Mouse (Mus musculus): ENCODE results near the gene Smok2a.
"Not testable (repeated sequence)": the region's sequence is repeated elsewhere in the genome, so short reads cannot be mapped to it uniquely, and the experiment has no call there.

The Smok2a gene

DNA sequence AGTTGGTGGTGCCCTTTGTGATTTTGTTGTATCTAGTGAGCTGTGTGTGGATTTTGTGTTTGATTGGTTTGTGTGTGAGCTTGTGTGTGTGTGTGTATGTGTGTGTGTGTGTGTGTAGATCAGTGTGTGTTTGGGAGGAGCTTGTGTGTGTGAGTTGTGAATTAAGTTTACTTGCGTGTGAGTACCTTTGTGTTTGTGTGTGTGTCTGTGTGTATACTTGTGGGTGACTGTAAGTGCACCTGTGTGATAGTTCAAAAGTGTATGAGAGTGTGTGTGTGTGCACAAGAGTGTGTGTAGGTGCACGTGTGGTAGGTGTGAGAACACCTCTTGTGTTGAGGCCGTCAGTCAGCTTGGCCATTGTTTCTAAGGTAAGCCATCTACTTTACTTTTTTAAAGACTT, at the start of gene Smok2a:
Smok2a (plus strand) TSS at position 301 of the 400 bp plus-strand sequence.
- no peak for DNase-seq (ENCODE audit: low spot score in 2 of 2)

DNA sequence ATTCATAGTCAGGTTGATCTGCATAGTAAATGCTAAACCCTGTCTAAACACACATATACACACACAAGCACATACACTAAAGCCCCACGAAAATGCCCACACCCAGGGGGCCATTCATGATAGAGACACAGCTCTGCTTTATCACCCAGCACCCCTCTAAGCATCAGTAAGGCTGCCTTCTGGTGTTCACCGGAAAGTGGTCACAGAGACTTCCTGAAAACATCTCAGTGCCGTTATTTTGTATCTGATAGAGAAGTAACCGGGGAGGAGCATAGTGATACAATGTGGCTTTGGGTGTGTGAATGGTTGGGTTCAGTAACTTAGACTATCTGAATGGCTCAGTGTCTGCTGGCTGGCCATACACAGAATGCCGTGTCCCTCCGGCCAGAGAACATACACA, 47.4 kb upstream of the Smok2a start:
- not testable (repeated sequence) for DNase-seq (ENCODE audit: low spot score in 2 of 2)

DNA sequence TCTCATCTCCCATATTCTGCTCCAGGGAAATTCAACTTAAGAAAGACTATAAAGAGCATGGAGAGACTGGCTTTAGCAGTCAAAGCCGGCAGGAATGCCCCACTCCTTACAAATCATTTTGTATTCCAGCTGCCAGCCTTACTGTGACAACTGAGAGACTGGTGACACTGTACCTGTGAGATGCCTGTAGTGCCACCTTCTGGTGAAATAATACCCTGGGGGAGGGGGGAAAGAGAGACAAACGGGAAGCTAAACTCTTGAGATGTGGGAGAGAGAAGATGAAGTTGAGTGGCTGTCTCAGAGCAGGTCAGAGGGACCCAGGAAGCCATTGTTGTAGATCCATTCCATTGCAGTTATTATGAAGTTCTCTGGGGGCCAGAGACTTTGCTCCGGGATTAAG, 47.0 kb upstream of the Smok2a start:
- not testable (repeated sequence) for DNase-seq (ENCODE audit: low spot score in 2 of 2)

DNA sequence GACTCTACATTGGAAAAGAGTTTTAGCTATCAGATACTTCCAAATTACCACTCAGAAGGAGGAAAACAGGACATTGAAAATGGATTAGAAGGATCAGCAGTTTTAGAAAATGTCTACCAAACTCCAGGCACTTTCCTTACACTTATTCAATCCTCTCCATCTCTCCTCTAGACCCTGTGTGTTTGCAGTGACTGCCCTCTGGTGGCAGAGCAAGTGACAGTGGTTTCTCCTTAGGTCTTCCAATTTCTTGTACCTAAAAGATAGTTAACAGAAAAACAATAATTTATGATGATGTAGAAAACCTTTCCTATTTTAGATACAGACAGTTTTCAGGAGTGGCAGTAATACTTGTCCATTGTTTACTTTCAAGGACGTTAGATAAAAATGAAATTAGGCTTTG, 45.4 kb upstream of the Smok2a start:
- DNase-seq (ENCODE audit: low spot score in 2 of 2) = not testable (repeated sequence)

DNA sequence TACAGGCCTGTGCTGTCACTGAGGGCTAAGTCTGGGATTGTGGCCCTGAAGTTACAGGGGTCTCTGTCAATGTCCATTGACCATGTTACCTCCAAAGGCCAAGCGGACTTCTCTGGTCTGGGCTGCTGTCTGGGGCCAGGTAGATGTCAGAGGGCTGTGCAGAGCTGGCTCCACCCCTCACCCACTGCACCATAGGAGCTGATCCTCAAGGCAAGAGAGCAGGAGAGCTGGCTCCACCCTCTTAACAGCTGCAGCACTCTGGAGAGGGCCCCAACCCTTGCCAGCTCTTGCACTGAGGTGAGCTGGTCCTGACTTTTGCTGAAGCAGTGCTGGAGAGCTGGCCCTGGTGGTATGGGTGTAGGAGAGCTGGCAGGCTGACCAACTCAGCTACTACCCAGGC, 43.2 kb upstream of the Smok2a start:
- not testable (repeated sequence) for DNase-seq (ENCODE audit: low spot score in 2 of 2)

DNA sequence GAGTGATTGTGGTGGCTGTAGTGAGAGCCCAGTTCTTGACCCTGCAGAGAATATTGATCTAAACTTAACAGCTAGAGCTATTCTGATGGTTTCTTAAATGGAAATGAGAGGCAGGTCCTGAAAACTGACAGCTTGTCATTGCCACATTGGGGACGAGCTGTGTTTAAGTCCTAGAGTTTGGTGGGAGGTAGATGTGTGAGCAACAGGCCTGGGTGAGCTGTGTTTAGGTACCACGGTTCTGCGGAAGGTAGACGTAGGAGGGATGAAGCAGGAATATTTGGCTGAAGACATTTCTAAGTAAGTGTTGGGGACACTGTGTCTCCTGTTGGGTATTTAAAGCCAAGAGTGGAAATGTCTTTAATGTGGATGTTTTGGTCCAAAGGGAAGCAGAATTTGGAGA, 42.0 kb upstream of the Smok2a start:
- not testable (repeated sequence) for DNase-seq (ENCODE audit: low spot score in 2 of 2)

DNA sequence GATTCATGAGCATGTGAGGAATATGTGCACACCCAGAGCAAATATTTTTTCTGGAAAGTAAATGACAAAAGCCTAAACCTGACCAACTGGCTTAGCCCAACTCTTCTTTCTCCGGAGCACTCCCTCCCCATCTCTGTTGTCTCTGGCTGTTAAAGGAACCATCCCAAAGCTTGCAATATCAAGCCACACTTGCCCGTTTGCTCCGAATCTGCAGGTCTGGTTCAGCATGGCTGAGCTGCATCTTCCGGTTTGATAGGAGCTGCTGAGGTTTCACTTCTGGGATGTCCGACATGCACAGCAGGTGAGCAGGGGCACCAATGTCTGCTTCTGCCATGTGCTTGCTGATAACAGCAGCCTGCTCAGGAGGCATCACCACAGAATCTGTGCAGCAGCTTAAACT, 40.5 kb upstream of the Smok2a start:
- not testable (repeated sequence) for DNase-seq (ENCODE audit: low spot score in 2 of 2)

DNA sequence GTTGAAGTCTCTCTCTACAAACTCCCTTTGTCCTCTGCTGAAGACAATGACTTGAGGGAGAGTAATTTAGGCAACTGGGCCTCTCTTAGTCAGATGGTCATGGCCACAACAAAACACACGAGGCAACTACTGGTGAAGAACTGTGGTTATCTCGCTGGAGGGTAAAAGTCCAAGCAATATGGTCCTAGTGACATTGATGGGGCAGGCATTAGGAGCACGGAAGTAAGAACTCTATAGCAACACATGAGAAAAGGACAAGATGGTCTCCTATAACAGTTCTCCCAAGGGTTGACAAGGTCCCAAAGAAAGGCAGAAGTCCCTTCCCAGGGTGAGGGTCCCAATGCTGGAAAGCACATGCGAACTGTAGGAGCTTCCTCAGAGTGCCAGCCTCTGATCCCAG, 38.3 kb upstream of the Smok2a start:
- not testable (repeated sequence) for DNase-seq (ENCODE audit: low spot score in 2 of 2)

DNA sequence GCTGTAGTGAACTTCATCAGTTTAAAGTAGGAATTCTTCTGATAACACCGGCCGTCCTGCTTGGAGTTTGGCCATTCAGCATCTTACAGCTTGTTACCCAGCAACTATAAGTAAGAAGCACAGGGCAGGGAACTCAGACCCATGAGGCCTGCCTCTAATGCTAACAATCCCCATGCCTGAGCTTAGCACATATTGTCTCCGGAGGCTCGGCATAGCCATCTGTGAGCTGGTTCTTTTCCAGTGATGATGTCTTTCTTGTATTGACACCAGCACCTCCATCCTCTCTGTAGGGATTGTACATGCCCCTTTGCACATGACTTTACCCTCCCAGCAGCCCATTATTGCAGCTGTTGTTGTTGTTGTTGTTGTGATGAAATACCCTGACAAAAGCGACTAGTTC, 36.5 kb upstream of the Smok2a start:
- DNase-seq (ENCODE audit: low spot score in 2 of 2) = not testable (repeated sequence)

DNA sequence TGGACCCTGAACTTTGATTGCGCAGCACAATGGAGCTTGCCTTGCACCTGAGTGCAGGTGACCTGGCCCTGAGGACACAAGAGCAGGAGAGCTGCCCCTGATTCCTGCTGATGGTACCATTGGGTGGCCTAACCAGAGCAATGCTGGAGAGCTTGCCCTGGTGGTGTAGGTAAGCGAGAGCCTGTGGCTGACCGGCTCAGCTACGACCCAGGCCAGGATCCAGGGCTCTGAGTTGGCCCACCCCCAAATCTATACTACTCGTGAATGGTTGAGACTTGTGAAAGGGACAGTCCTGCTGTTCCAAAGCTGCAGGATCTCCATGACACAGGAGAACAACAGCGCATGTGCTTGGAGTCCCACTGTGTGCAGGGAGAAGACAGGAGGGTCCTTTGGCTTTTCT, 34.4 kb upstream of the Smok2a start:
- not testable (repeated sequence) for DNase-seq (ENCODE audit: low spot score in 2 of 2)

DNA sequence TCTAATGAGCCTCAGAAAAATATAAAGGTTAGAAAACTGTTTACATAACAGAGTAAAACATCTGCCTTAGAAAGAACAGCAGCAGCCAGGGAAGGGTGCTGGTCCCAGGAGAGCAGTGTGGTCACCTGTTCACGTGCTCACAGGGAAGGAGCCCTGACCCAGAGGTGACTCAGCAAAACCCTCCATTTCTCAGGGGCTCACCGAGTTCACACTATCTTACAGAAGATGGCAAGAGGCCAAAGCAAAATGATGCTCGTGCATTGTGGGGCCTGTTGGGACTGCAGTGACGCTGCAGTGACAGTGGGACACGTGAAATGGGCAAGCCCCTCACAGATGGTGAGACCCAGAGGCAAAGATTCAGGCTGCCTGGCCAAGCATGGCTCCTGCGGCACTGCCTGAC, 33.4 kb upstream of the Smok2a start:
- DNase-seq (ENCODE audit: low spot score in 2 of 2) = not testable (repeated sequence)

DNA sequence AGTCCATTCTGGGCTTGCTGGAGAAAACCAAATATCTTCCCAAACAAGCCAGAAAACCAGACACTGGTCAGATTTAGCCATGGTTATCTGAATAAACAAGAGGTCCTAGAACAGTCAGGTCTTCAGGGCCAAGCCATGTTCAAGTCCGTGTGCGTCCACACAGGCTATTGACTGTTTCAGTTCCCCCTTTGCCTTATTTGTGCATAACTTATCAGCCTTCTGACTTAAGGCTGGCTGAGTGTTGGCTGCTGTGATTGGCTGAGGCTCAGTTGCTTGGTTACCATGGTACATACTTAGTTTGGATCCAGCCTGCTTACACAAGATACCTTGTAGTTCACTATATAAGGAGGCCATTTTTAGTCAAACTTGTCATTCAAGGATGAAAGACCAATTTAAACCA, 32.1 kb upstream of the Smok2a start:
- DNase-seq (ENCODE audit: low spot score in 2 of 2) = not testable (repeated sequence)

DNA sequence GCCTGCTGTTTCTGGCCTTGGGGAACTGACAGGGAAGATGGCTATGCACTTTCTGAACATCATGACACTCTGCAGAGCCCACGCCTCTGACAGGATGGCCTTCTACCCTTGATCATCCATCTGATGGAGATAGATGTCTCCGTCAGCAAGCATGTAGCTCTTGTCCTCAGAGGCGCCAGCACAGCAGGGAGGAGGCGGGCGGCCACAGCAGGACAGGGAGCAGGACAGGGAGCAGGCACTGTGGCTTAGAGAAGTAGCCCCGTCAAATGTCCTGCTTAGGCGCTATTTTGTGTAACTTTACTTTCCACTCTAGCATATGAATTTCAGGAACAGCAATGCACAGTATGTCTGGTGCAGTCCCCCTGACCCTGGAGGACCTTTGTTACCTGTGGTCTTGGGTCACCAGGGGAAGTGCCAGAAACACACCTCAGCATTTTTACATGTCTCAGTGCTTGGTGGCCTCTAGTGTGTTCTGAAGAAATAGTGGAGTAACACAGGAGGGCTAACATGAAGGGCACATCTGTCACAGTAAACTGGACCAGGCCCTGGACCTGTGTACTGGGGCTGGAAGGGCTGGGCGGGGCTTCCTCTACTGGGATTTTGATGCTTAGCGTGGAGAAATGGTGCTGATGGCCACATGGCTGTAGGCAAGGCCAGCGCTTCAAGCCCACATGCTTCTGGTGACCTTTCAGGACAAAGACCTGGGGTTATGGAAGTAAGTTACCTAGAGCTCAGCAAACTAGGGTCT, 30.0 kb upstream of the Smok2a start:
- not testable (repeated sequence) for DNase-seq (ENCODE audit: low spot score in 2 of 2)

DNA sequence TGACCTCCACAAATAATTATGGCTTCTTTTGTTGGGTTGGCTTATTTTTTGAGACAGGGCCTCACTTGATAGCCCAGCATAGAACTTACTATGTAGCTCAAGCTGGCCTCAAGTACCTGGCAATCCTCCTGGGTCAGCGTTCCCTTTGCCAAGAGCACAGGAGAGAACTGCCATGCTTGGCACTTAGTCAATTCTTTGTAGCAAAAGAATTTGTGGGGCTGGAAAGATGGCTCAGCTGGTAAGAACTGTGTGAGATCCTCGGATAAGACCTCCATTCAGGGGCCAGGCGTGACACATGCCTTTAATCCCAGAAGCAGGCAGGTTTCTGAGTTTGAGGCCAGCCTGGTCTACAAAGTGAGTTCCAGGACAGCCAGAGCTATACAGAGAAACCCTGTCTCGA, 24.5 kb upstream of the Smok2a start:
- DNase-seq (ENCODE audit: low spot score in 2 of 2) = not testable (repeated sequence)

DNA sequence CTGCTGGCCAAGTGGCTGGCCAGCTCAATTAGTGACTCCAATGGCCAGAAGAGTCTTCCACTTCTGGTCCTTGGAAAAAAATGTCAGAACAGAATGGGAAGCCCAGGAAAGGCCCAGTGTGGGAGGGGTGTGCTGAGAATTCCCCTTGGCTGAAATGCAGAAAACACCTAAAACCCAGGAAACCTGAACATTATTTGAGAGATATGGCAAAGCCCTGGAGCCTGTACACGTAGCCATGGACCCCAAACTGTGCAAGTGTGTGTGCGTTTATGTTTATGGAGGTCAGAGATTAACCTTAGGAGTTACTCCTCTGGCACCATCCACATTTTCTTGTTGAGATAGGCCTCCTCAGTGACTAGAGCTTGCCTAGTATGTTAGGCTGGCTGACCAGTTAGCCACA, 22.2 kb upstream of the Smok2a start:
- not testable (repeated sequence) for DNase-seq (ENCODE audit: low spot score in 2 of 2)

DNA sequence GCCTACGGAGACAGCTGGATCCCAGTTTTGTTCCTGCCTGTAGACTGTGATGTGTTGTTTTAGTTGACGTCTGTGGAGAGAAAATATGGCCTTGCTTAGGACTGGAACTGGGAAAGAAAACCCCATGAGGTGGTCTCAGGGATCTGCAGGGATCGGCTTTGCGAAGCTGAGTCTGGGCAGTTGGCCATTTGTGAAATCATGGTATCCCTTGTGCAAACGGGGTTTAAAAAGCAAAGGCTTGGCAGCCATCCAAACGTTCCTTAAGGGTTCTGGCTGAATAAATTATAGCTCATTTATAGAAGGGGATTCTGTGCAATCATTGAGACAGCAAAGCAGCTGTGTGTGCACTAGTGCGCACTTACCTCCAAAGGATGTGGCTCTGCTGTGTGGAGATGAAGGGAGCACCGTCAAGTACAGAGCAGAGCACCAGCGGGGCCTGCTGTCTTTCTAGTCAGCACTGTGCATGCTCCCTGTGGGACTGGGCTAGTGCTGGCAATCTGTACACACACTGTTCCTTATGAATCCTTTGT, 21.0 kb upstream of the Smok2a start:
- not testable (repeated sequence) for DNase-seq (ENCODE audit: low spot score in 2 of 2)

DNA sequence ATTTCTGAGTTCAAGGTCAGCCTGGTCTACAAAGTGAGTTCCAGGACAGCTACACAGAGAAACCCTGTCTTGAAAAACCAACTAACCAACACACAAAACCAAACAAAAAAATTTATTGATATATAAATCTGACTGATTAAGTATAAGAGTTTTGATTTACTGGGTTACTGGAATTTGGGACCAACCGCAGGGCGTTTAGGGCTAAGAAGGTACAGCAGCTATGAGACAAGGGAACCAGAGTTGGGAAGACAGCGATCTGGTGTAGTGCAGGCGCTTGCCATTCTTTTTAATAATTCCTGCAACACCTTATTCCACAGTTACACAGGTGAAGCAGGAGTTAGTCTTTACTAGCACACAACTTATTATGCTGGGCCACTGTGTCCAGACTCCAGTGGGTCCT, 19.4 kb upstream of the Smok2a start:
- not testable (repeated sequence) for DNase-seq (ENCODE audit: low spot score in 2 of 2)

DNA sequence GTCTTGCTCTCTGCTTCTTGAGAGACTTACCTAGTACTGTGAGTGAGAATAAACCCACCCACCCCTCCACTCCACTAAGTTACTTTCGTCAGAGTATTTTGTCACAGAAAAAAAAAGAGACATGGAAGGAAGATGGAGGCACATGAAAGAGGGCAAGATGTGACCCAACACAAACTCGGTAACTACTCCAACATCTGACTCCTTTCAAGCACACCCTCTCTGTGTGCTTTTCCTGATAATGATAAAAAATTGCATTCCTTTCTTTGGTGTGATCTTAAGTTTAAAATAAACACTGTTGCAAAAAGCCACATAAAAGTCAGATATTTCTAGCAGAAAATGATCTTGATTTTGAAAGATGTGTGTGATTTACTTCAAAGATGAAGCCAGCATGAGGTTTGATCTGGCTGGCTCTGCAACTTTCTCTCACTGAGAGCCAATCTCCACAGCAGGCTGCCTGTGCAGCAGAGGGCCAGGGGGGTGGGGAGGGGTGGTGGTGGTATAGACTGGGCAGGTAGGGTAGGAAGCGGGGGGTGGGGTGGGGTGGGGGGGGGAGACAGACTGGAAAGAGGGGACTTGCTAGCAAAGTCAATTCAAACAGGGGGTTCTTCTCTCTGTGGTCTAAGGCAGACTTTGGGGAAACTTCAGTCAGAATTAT, 18.4 kb upstream of the Smok2a start:
- not testable (repeated sequence) for DNase-seq (ENCODE audit: low spot score in 2 of 2)

DNA sequence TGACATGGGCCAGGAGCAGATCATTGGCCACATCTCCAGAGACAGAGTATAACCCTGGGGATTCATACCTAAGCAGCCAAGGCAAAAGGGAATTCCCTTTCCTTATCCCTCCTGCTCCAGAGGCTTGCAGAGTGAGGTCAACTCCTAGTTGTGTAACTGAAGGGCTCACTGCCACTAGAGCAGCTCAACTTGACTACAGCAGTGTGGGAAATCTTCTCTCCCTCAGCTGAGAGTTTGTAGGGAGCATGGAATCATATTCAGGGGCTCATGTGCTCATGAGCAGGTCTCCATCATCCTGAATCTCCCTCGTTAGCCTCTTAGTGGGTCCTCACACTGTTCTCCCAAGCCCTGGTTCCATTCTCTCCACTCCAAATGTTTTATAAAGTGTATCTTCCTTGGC, 15.7 kb upstream of the Smok2a start:
- not testable (repeated sequence) for DNase-seq (ENCODE audit: low spot score in 2 of 2)

DNA sequence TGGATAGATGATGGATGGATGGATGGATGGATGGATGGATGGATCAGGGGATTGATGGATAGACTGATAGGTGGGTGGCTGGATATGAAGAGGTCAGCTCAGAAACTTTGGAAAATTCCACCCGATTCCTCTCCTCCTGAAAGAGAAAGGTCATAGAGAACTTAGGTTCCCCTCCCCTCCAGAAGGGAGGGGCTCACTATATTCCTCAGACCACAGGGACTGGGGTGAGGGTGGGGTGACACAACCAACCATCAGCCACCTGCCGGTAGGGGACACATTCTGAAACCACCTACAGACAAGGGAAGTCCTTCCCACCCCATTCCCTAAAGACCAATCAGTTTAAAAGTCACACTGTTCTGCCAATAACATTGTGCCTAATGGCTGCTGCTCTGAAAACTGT, 14.5 kb upstream of the Smok2a start:
- DNase-seq (ENCODE audit: low spot score in 2 of 2) = no peak

DNA sequence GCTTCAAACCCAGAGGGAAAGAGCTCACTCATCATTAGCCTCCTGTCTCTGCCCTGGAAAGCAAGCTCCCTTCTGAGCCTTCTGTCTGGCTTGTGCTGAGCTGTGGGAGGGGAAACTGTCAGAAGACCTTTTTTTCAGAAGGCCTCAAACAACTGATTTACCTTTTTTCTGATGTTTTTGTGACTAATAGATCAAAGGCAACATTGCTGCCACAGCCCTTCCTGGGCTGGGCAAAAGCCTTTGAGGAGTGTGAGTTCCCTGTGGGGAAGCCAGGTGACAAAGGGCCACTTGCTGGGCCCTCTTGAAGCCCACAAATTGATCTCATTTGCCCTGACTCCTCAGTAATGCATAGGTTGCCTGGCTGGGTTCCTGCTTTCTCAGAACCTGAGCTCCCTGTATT, 12.5 kb upstream of the Smok2a start:
- DNase-seq (ENCODE audit: low spot score in 2 of 2) = not testable (repeated sequence)

DNA sequence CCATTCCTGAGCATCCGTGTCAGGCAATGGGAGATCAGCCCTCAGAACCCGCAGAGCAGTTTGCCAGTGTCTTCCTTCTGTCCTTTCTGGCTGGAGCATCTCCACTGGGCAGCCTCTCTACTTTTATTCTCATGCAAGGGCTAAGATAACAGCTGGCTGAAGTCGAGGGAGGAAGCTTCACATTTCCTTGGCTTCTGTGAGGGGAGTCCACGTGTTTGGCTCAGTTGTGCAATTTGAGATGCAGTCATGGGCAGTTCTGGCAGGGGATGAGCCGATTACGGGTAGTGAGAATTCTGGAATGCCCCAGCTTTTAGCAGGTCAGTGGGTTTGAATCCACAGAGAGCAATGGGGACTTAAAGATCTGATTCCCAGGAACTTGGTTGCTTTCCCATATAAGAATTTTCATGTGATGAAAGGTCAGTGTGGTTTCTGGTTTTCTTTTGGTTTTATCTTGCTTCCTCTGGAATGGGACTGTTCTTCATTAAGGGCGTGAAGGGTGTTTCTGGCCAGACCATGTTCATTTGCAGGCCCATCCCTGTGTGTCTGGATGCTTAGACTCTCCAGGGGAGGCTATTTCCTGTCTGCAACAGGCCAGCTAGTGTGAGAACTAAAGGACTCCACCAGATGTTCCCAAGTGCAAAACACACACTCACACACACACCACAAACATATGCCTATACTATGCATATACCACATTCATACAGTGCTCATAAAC, 8.7 kb upstream of the Smok2a start:
- DNase-seq (ENCODE audit: low spot score in 2 of 2) = no peak

Data from right cerebral cortex, adult 2 months (tissue).